In the genomic region with DNA sequence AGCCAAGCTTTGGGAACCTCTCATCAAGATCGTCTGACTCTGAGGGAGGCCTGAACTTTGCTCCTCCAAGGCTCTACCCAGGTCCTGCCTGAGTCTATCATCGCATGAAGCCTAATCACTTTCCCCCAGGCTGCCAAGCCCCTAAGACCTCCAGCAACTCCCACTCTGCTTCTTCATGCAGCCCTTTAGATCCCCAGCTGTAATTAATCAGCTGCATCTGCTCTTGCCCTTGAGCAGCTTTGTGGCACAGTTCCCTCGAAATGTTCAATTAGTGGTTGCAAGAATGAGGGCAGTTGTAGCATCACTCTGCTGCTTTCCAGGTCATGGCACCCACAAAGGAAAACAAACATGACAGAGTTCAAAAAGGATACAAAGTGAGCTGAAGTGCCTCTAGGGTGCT, we compare ENCODE assay signal across 15 mouse cellular contexts.
A peak's percentile ranks its signal among the peaks of the same experiment; 100 is the strongest.
DNase-seq lines count a peak whose midpoint lies in the region; ATAC-seq lines count a peak whose summit lies in the region.
"Had no signal": no experiment of that assay in that cellular context is flagged by ENCODE, and none has a peak within 500 bp of the region (broad histone marks: within the 10 kb centered on the region; RNA-seq: fewer than 3 reads in every experiment).

No protein-coding gene starts in this region.

- H3K4me1 ChIP-seq in kidney, embryonic 16.5 days (ENCODE audit: insufficient read depth, low read length), result peaks cover 3% of the 10 kb centered on the region; the same call in 1 of the 2 replicates
- H3K4me1 ChIP-seq in liver, embryonic 11.5 days (replicated peaks; ENCODE audit: control insufficient read depth, insufficient read depth, low read length), result peaks cover 6% of the 10 kb centered on the region; the same call in 1 of the 2 replicates
- H3K4me1 ChIP-seq: embryonic facial prominence, embryonic 12.5 days; heart, embryonic 15.5 days; lung, embryonic 15.5 days had no signal

- no peak overlapping the region for H3K4me2 ChIP-seq in kidney, embryonic 16.5 days (replicated peaks; ENCODE audit: low read depth, low read length)
- peak overlapping the region; percentile 34 for H3K4me2 ChIP-seq in liver, embryonic 11.5 days
- H3K4me2 ChIP-seq: embryonic facial prominence, embryonic 12.5 days; heart, embryonic 15.5 days; hindbrain, embryonic 14.5 days; lung, embryonic 15.5 days had no signal

- H3K9ac ChIP-seq in kidney, embryonic 16.5 days (replicated peaks; ENCODE audit: low read length), result no peak overlapping the region
- no peak overlapping the region for H3K9ac ChIP-seq in liver, embryonic 11.5 days (ENCODE audit: low read depth, low read length)
- H3K9ac ChIP-seq: embryonic facial prominence, embryonic 12.5 days; heart, embryonic 15.5 days; hindbrain, embryonic 14.5 days; lung, embryonic 15.5 days had no signal

- WGBS in kidney, embryonic 16.5 days, result 14% methylated on average over 3 of the region's 3 CpGs
- 56% methylated on average over 3 of the region's 3 CpGs for WGBS in liver, embryonic 11.5 days

- H3K9me3 ChIP-seq in kidney, embryonic 16.5 days (ENCODE audit: low read length), result no peaks in the 10 kb centered on the region
- no peaks in the 10 kb centered on the region for H3K9me3 ChIP-seq in liver, embryonic 11.5 days (ENCODE audit: control insufficient read depth, low read length)
- H3K9me3 ChIP-seq: embryonic facial prominence, embryonic 12.5 days; heart, embryonic 15.5 days; lung, embryonic 15.5 days had no signal

- H3K36me3 ChIP-seq in kidney, embryonic 16.5 days (ENCODE audit: insufficient read depth, low read length), result no peaks in the 10 kb centered on the region
- H3K36me3 ChIP-seq in liver, embryonic 11.5 days (ENCODE audit: control insufficient read depth, insufficient read depth, low read length), result no peaks in the 10 kb centered on the region
- H3K36me3 ChIP-seq: embryonic facial prominence, embryonic 12.5 days; lung, embryonic 15.5 days had no signal

- peak; percentile 27; the same call in 1 of the 2 replicates for ATAC-seq in kidney, embryonic 16.5 days (ENCODE audit: low FRiP score, low TSS enrichment)
- ATAC-seq in liver, embryonic 11.5 days (replicated peaks; ENCODE audit: low FRiP score), result peak; percentile 80

- H3K27me3 ChIP-seq in kidney, embryonic 16.5 days (ENCODE audit: insufficient read depth, low read length), result no peaks in the 10 kb centered on the region
- H3K27me3 ChIP-seq in liver, embryonic 11.5 days (replicated peaks; ENCODE audit: control insufficient read depth, insufficient read depth, low read length), result no peaks in the 10 kb centered on the region
- H3K27me3 ChIP-seq: embryonic facial prominence, embryonic 12.5 days; heart, embryonic 15.5 days; lung, embryonic 15.5 days had no signal

- H3K27ac ChIP-seq in kidney, embryonic 16.5 days (ENCODE audit: low read length), result no peak overlapping the region
- H3K27ac ChIP-seq in liver, embryonic 11.5 days (ENCODE audit: low read depth, low read length), result peak overlapping the region; percentile 62; the same call in 1 of the 2 replicates
- H3K27ac ChIP-seq: embryonic facial prominence, embryonic 12.5 days; heart, embryonic 15.5 days; hindbrain, embryonic 14.5 days; lung, embryonic 15.5 days had no signal

- DNase-seq in kidney, postnatal 14 days, result no peak
- peak; percentile 17 for DNase-seq in embryo, embryonic 11 days
- DNase-seq in liver, embryonic 11.5 days (ENCODE audit: low spot score), result no peak
- peak; percentile 96 for DNase-seq in retina, postnatal 1 day
- DNase-seq in right cerebral cortex, postnatal 25 days, result no peak
- DNase-seq in thymus, postnatal 0 days (ENCODE audit: low spot score), result no peak
- DNase-seq: cerebellum, adult 9-10 months; kidney, adult 11 months; left cerebral cortex, postnatal 4 days; thymus, postnatal 14 days had no signal

- H3K4me3 ChIP-seq in kidney, embryonic 16.5 days (ENCODE audit: low read length), result no peak overlapping the region
- H3K4me3 ChIP-seq in liver, embryonic 11.5 days (ENCODE audit: low read depth, low read length), result no peak overlapping the region
- H3K4me3 ChIP-seq: embryonic facial prominence, embryonic 12.5 days; heart, embryonic 15.5 days; lung, embryonic 15.5 days had no signal

Comparison
In these comparisons a context has a peak if more than half of its experiments do, and no peak if none do; other contexts are left out.
1. DNase-seq: peak in embryo, embryonic 11 days (single experiment) and retina, postnatal 1 day (single experiment); none in kidney, postnatal 14 days (single experiment), liver, embryonic 11.5 days (single experiment), right cerebral cortex, postnatal 25 days (single experiment) and thymus, postnatal 0 days (single experiment).